Mouse (Mus musculus) liver, postnatal 0 days (tissue): ENCODE measurements around the gene Copg1.

ENCODE experiments used
- CTCF ChIP-seq: sonication (generic); IDR thresholded peaks from 2 replicates; pipeline ENCODE4 v1.5.1; 2016; ENCODE audit warnings: antibody characterized with exemption, low read depth
- EP300 ChIP-seq: IDR thresholded peaks from 2 replicates; pipeline ENCODE4 v1.6.1; 2016; ENCODE audit warnings: antibody characterized with exemption, low read depth, mild to moderate bottlenecking

- TF ChIP-seq CTCF, result no peak
- no peak for TF ChIP-seq EP300
Measured at GRCm38 (mm10) chr6:87921201-87921600, 33.6 kb downstream of the Copg1 start.
